Mouse (Mus musculus) lung, embryonic 14.5 days (tissue): Measurements from ENCODE around the gene Cacnb4. TPM values are rescaled to one million over a fixed set of nuclear protein-coding genes. Genes with fewer than 3 reads are reported as not detected.

Experiments
- ATAC-seq: fragments of 200-750 bp; cut with Nextera tagmentation; 2 replicates; pipeline ENCODE4 v1.8.0; 2017; ENCODE audit warnings: mild to moderate bottlenecking, moderate TSS enrichment, moderate library complexity; ENCODE audit not compliant: insufficient read depth
- DNase-seq: peaks from one replicate; pipeline ENCODE4 v3.0.0-alpha.2; 2015
- H3K27ac ChIP-seq: fragments of 300-500 bp; sonication (generic); 2 replicates; pipeline ENCODE4 v1.5.1; 2014; ENCODE audit warnings: low read depth, mild to moderate bottlenecking, moderate library complexity
- H3K27me3 ChIP-seq: fragments of 300-500 bp; sonication (generic); 2 replicates; pipeline ENCODE4 v1.6.1; 2014; ENCODE audit warnings: low read length, control low read depth; ENCODE audit not compliant: insufficient read depth
- H3K36me3 ChIP-seq: fragments of 300-500 bp; sonication (generic); 2 replicates; pipeline ENCODE4 v1.6.1; 2014; ENCODE audit warnings: control low read depth; ENCODE audit not compliant: insufficient read depth
- H3K4me1 ChIP-seq: fragments of 300-500 bp; sonication (generic); 2 replicates; pipeline ENCODE4 v1.6.1; 2014; ENCODE audit warnings: antibody characterized with exemption, control low read depth; ENCODE audit not compliant: insufficient read depth
- H3K4me2 ChIP-seq: fragments of 300-500 bp; sonication (generic); 2 replicates; pipeline ENCODE4 v1.6.1; 2014; ENCODE audit warnings: mild to moderate bottlenecking
- H3K4me3 ChIP-seq: fragments of 300-500 bp; sonication (generic); 2 replicates; pipeline ENCODE4 v1.5.1; 2014; ENCODE audit warnings: low read depth, low read length
- H3K9ac ChIP-seq: fragments of 300-500 bp; sonication (generic); 2 replicates; pipeline ENCODE4 v1.6.1; 2014
- H3K9me3 ChIP-seq: fragments of 300-500 bp; sonication (generic); 2 replicates; pipeline ENCODE4 v1.6.1; 2016; ENCODE audit warnings: low read depth, low read length, control low read depth
- CTCF ChIP-seq: IDR thresholded peaks from 2 replicates; pipeline ENCODE4 v1.5.1; 2016; ENCODE audit warnings: antibody characterized with exemption, low read depth
- WGBS: fragments of 180-500 bp; shearing (Covaris S2); extraction: QIAGEN DNeasy Blood & Tissue Kit; methylation state at CpG from one replicate; pipeline ENCODE4 v1.1.7; 2014; 5-methylcytosine and 5-hydroxymethylcytosine counted together
- polyA plus RNA-seq: library from polyadenylated mRNA; unstranded; fragments of >200 nt; fragmentation: Nextera tagmentation; extraction: Ambion mirVana; gene quantifications from 2 replicates; pipeline ENCODE4 v1.2.1, GENCODE M21; 2014

Cacnb4 gene
- polyA plus RNA-seq, 1 experiment from 2014 or later: 0.39 TPM

- Histone ChIP-seq H3K36me3 (no peaks in the 10 kb centered on the region), H3K27me3 (no peaks in the 10 kb centered on the region), H3K9me3 (no peaks in the 10 kb centered on the region), H3K27ac (no peak overlapping the region), H3K9ac (no peak overlapping the region), H3K4me2 (no peak overlapping the region), H3K4me1 (peaks cover 10% of the 10 kb centered on the region), H3K4me3 (no peak overlapping the region)
- no peak for DNase-seq
- ATAC-seq: no peak; the same call in 1 of the 2 replicates
- 91% methylated on average over 4 of the region's 4 CpGs for WGBS
- TF ChIP-seq CTCF: no peak
These were observed 238.2 kb downstream of the Cacnb4 start for GRCm38 (mm10) chr2:52438437-52438836.

- H3K27me3 ChIP-seq: no peaks in the 10 kb centered on the region
- no peaks in the 10 kb centered on the region for H3K36me3 ChIP-seq
- H3K4me1 ChIP-seq: peaks cover 10% of the 10 kb centered on the region
- no peak overlapping the region for H3K4me2 ChIP-seq
- DNase-seq (peak; percentile 84), ATAC-seq (peak; percentile 72)
- TF ChIP-seq CTCF: no peak
- no peak overlapping the region for H3K4me3 ChIP-seq
- no peak overlapping the region for H3K27ac ChIP-seq
- WGBS: 27% methylated on average over 6 of the region's 6 CpGs
- no peak overlapping the region for H3K9ac ChIP-seq
- no peaks in the 10 kb centered on the region for H3K9me3 ChIP-seq
These were observed 238.6 kb downstream of the Cacnb4 start for GRCm38 (mm10) chr2:52438013-52438412.

GRCm38 (mm10) chr2:52435919-52436632, 240.6 kb downstream of the Cacnb4 start:
- peak; percentile 52 for DNase-seq
- Histone ChIP-seq H3K9me3 (no peaks in the 10 kb centered on the region), H3K4me3 (no peak overlapping the region), H3K4me2 (0 out of 2 replicates have a peak overlapping the region, but pooled peaks have one; percentile 13), H3K4me1 (peaks cover 4% of the 10 kb centered on the region; the same call in 1 of the 2 replicates), H3K27ac (no peak overlapping the region), H3K27me3 (no peaks in the 10 kb centered on the region), H3K36me3 (no peaks in the 10 kb centered on the region), H3K9ac (no peak overlapping the region)
- WGBS: 43% methylated on average over 14 of the region's 14 CpGs
- TF ChIP-seq CTCF: no peak
- peak; percentile 25; the same call in 1 of the 2 replicates for ATAC-seq

GRCm38 (mm10) chr2:52433365-52433764, 243.3 kb downstream of the Cacnb4 start:
- no peaks in the 10 kb centered on the region for H3K9me3 ChIP-seq
- H3K4me2 ChIP-seq: no peak overlapping the region
- 37% methylated on average over 7 of the region's 7 CpGs for WGBS
- no peaks in the 10 kb centered on the region for H3K27me3 ChIP-seq
- peaks cover 4% of the 10 kb centered on the region; the same call in 1 of the 2 replicates for H3K4me1 ChIP-seq
- no peak overlapping the region for H3K27ac ChIP-seq
- TF ChIP-seq CTCF: no peak
- H3K36me3 ChIP-seq: no peaks in the 10 kb centered on the region
- H3K4me3 ChIP-seq: no peak overlapping the region
- peak; percentile 62 for DNase-seq
- peak; percentile 77; the same call in 1 of the 2 replicates for ATAC-seq
- no peak overlapping the region for H3K9ac ChIP-seq

DNA sequence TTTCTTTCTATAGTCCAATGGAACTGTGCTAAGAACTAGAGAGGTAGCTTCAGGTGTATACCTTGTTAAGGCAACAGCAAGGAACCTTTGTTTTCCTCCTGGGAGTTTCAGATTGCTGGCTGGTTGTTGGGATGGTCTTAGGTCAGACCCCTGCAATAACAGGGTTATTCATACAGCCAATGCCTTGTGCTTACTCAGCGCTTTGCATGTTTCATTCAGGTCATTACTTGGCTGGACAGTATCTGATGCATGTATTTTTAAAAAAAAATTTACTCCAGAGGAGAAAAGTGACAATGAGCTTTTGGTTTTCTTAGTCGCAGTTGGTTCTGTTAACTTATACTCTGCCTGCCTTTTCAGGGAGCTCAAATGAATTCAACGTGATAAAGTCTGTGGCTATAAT, 249.2 kb downstream of the Cacnb4 start:
- Histone ChIP-seq H3K4me3 (no peak overlapping the region), H3K9me3 (no peaks in the 10 kb centered on the region), H3K27ac (no peak overlapping the region), H3K27me3 (no peaks in the 10 kb centered on the region), H3K4me2 (no peak overlapping the region), H3K9ac (no peak overlapping the region), H3K36me3 (no peaks in the 10 kb centered on the region), H3K4me1 (no peaks in the 10 kb centered on the region; the same call in none of the 2 replicates)
- WGBS: 74% methylated on average over 3 of the region's 3 CpGs
- DNase-seq (no peak), ATAC-seq (no peak)
- TF ChIP-seq CTCF: no peak

DNA sequence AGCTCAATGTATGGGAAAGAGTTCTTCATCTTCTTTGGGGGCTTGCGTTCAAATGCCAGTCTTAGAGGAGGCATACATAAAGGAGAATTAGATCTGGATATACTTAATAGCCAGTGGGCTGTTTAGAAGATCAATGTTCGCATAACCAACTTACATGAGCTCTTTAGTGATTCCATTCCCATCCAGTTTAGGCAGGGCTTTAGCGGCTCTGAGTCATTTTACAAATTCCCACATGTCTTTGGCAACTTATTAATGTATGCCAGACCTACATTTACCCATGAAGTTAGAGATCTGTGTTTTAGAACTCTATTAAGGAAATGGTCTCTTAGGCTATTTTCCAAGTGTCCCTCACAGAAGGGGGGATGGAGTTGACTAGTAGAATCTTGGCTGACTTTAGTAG, 250.6 kb downstream of the Cacnb4 start:
- no peak overlapping the region for H3K27ac ChIP-seq
- ATAC-seq: no peak
- 82% methylated on average over 3 of the region's 3 CpGs for WGBS

DNA sequence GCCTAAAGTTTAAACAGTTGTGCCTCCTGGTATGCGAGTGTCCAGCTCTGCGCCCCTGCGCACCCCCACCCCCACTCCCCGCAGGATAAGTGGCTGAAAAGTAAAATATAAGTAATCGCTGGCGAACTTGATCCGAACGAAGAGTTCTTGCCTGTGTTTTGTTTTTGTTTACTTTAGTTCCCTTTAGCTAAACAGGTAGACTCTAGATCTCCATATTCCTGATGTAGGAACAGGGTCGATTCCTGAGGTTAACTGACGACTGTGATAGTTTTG, 251.2 kb downstream of the Cacnb4 start:
- no peak for DNase-seq
- peak overlapping the region; percentile 91 for H3K27ac ChIP-seq

More for the DNA sequence above, 250.6 kb downstream of the Cacnb4 start:
- Histone ChIP-seq H3K9me3 (no peaks in the 10 kb centered on the region), H3K4me2 (peak overlapping the region; percentile 84), H3K9ac (no peak overlapping the region), H3K36me3 (no peaks in the 10 kb centered on the region), H3K4me1 (no peaks in the 10 kb centered on the region; the same call in none of the 2 replicates), H3K4me3 (no peak overlapping the region), H3K27me3 (no peaks in the 10 kb centered on the region)
- no peak for DNase-seq
- TF ChIP-seq CTCF: no peak

More for the DNA sequence above, 251.2 kb downstream of the Cacnb4 start:
- Histone ChIP-seq H3K4me3 (peak overlapping the region; percentile 98), H3K36me3 (no peaks in the 10 kb centered on the region), H3K4me2 (peak overlapping the region; percentile 84), H3K9ac (peak overlapping the region; percentile 96), H3K27me3 (no peaks in the 10 kb centered on the region), H3K4me1 (no peaks in the 10 kb centered on the region; the same call in none of the 2 replicates), H3K9me3 (no peaks in the 10 kb centered on the region)
- peak; percentile 47; the same call in 1 of the 2 replicates for ATAC-seq
- 8% methylated on average over 10 of the region's 10 CpGs for WGBS
- no peak for TF ChIP-seq CTCF
